Mouse (Mus musculus): ENCODE data around the gene Snx7. TPM values are rescaled to one million over a fixed set of nuclear protein-coding genes. Genes with fewer than 3 reads are reported as not detected.

Snx7 gene
- total RNA-seq (2022): 10 to 100 TPM; 45.3 to 50.1 (median 46.2) TPM

GRCm38 (mm10) chr3:117868637-117869323, at the start of gene Snx7:
Snx7 (minus strand) TSS chr3:117868936.
- peak; percentile 85 for DNase-seq

- DNase-seq: peak; percentile 7
Measured at GRCm38 (mm10) chr3:117915420-117915819, 46.7 kb upstream of the Snx7 start.

GRCm38 (mm10) chr3:117893736-117894135, 25.0 kb upstream of the Snx7 start:
- DNase-seq: peak; percentile 49

GRCm38 (mm10) chr3:117875450-117875849, 6.7 kb upstream of the Snx7 start:
- no peak for DNase-seq

- DNase-seq: no peak
Measured at GRCm38 (mm10) chr3:117873209-117873863, 4.6 kb upstream of the Snx7 start.

- DNase-seq: no peak
Measured at GRCm38 (mm10) chr3:117869324-117869715, 584 bp upstream of the Snx7 start.

GRCm38 (mm10) chr3:117868091-117868490, 645 bp downstream of the Snx7 start:
- peak; percentile 13 for DNase-seq

- DNase-seq: no peak
Measured at GRCm38 (mm10) chr3:117866696-117867407, 1.9 kb downstream of the Snx7 start.

- DNase-seq: no peak
Measured at GRCm38 (mm10) chr3:117865621-117866020, 3.1 kb downstream of the Snx7 start.

GRCm38 (mm10) chr3:117862951-117863350, 5.8 kb downstream of the Snx7 start:
- no peak for DNase-seq

- no peak for DNase-seq
Measured at GRCm38 (mm10) chr3:117861977-117862434, 6.7 kb downstream of the Snx7 start.

- no peak for DNase-seq
Measured at GRCm38 (mm10) chr3:117858996-117859395, 9.7 kb downstream of the Snx7 start.

- no peak for DNase-seq
Measured at GRCm38 (mm10) chr3:117853729-117854128, 15.0 kb downstream of the Snx7 start.

- no peak for DNase-seq
Measured at GRCm38 (mm10) chr3:117852054-117852361, 16.7 kb downstream of the Snx7 start.

GRCm38 (mm10) chr3:117851278-117852053, 17.3 kb downstream of the Snx7 start:
- no peak for DNase-seq

GRCm38 (mm10) chr3:117848866-117849265, 19.9 kb downstream of the Snx7 start:
- DNase-seq: no peak

- DNase-seq: no peak
Measured at GRCm38 (mm10) chr3:117842658-117843057, 26.1 kb downstream of the Snx7 start.

- DNase-seq: no peak
Measured at GRCm38 (mm10) chr3:117839867-117840545, 28.7 kb downstream of the Snx7 start.

- no peak for DNase-seq
Measured at GRCm38 (mm10) chr3:117838020-117838419, 30.7 kb downstream of the Snx7 start.

GRCm38 (mm10) chr3:117826486-117827200, 42.1 kb downstream of the Snx7 start:
- DNase-seq: no peak

- DNase-seq: no peak
Measured at GRCm38 (mm10) chr3:117823218-117823617, 45.5 kb downstream of the Snx7 start.
